Mouse (Mus musculus) adrenal gland, postnatal 4 days (tissue): Measurements from ENCODE around the gene Efhc1. TPM values are rescaled to one million over a fixed set of nuclear protein-coding genes. Genes with fewer than 3 reads are reported as not detected.
A peak's percentile ranks its signal among the peaks of the same experiment; 100 is the strongest.
"Not testable (repeated sequence)": the region's sequence is repeated elsewhere in the genome, so short reads cannot be mapped to it uniquely, and the experiment has no call there.

Experiments
- DNase-seq, 2 experiments: peaks; one replicate each; pipeline ENCODE4 v3.0.0; 2021 to 2022; ENCODE audit warnings: low spot score in 2 of 2, mixed read lengths in 2 of 2
- long read RNA-seq, 2 experiments: library from polyadenylated mRNA; stranded (forward); transcript quantifications; one replicate each; pipeline ENCODE4 v2.0.0; 2021
- total RNA-seq, 2 experiments: library from RNA; stranded (reverse); gene quantifications; 2 replicates each; pipeline ENCODE4 v1.2.3; 2021

Efhc1 gene
- 1 to 10 TPM; 3.0 to 3.4 TPM for total RNA-seq
- long read RNA-seq, experiment 1, partial matches to known transcripts: 0 of 1 reads
- long read RNA-seq, experiment 1, other reads (novel, unspliced or antisense): 0 of 1 reads
- long read RNA-seq, experiment 2, partial matches to known transcripts: 0 of 3 reads
- long read RNA-seq, experiment 2, other reads (novel, unspliced or antisense): 2 of 3 reads

DNA sequence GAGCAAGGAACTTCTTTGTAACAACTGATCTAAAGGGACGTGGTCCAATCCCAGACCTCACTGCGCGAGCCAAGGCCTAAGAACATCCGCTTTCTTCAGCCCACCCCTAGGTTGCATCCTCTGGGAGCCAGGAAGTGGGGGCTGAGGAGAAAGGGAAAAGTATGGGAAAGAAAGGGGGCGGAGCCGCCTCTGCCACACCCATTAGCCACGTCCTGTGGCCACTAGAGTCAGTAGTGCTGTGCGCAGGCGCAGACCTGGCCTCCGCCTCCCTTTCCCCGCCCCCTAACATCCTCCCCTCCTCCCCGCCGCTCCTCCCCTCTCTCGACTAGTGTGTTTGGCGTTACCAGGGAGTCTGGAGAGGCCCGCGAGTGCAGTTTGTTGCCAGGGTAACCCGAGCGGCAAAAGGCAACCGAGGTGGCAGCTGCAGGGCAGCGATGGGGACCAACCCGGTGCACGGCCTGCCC is at the start of gene Efhc1:
Gene Efhc1 (plus strand): TSS at position 327 of the 464 bp plus-strand sequence.
- peak; percentile 71 to 86 for DNase-seq

DNA sequence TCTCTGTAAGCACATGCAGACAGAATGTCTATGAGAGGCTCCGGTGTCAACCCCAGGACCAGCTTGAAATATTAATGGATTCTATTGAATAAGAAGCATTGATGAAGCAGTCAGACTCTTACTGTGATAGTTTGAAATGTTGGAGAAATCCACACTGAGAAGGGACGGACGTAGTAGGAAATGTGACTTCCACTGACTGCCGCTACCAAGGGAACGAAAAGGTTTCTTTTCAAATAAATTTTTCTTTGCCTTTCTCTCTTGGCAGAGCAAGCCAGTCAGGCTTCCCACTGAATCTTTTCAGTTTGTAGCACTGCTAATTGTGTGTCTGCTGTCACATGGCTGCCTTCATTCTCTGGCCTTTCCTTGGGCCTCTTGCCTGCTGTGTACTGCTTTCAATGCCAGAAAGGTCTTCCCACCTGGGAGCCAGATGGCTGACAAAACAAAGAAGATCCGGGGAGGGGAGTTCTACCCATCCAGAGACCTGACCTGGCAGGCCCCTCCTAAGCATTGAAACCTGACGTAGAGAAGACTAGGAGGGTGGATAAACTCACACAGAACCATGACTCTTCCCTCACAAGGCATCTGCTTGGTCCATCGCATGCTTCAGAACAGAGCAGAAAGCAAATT is 45.8 kb upstream of the Efhc1 start:
- no peak for DNase-seq

DNA sequence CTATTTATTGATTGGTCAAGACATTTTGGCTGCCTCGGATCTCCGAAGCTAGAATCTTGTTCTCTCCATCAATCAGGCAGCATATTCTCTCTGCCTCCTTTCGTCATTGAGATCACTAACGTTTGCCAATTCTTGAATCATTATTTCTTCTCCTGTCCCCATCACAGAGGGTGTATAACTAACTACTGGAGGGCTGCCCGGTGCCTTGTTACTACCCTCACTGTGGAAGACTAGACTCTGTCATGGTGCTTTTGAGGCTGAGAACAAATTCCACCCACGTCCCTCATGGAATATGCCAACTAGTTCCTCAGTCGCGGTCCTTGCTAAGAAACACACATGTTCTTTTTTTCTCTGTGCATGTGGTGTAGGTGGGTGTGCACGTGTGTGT is 45.3 kb upstream of the Efhc1 start:
- no peak for DNase-seq

DNA sequence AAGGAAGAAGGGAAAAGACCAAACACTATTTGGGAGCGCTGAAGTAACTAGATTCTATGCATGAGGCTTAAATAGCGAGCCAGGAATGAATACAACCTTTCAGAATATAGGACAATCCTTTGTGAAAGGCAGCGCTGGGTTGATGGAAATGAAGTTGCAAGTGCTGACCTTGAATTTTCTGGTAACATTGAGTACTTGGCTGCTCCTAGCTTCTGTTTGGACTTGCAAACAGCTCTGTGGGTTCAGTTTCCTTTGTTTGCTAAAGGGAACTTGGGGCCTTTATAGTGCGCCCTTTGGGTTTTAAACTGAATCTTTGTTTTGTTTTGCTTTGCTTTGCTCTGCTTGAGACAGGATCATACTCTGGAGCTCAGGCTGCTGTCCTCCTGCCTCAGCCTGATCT is 42.9 kb upstream of the Efhc1 start:
- DNase-seq: no peak

DNA sequence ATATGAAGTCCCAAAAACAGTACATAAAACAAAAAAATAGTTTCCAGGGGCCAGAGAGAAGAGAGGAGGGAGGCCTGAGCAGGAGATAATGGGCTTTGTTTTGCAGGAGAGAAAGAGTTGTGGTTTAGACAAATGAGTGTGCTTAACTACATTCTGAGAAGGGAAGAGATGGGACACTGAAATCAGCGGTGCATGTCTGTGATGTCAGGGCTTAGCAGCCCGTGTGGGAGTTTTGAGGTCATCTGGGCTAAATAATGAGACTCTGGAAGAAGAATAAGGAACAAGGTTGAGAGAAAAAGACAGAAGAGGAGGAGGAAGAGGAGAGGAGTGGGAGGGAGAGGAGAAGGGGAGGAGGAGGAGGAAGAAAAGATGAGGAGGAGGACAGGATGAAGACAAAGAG is 39.3 kb upstream of the Efhc1 start:
- DNase-seq: no peak

DNA sequence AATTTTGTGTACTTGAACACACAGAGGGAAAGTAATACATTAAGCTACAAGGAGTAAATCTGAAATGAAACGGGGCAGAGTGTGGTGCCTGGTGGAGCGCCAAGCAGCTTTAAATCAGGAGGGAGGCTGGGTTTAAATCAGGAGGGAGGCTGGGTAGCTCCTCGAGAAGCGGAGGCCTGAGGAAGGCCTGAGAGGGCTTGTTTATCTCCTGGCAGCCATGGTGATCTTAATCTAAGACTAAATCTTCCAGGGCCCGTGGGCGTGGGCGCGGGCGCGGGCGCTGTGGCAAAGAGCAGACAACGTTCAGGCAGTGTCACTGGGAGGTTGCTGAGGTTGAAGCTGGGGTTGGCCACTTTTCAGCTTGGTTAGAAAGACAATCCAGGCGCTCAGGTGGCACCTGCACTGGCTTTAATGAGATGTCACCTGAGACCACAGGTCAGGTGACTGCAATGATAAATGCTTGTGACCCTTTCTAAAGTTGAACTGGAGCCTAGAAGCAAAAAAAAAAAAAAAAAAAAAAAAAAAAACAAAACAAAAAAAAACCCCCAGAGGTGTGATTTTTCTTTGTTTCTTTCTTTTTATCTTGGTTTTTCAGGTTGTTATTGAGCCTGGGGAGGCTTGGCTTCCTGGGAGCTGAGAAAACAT is 38.8 kb upstream of the Efhc1 start:
- DNase-seq: no peak

DNA sequence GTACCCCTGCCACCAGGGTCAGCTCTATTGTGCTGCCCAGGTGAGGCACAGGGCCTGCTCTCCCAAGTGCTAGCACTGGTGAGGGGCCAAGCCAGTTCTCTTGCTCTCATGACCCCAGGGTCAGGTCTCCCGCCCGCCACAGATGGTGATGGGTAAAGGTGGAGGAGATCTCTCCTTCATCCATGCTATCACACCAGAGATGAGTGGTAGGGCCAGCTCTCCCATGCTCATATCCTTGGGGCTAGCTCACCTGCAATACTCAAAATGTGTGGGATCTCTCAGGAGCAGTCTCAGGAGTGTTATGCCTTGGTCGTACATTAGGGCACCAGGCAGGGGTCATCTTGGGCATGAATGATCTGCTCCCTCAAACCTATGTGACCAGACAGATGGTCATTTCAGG is 36.7 kb upstream of the Efhc1 start:
- no peak for DNase-seq

DNA sequence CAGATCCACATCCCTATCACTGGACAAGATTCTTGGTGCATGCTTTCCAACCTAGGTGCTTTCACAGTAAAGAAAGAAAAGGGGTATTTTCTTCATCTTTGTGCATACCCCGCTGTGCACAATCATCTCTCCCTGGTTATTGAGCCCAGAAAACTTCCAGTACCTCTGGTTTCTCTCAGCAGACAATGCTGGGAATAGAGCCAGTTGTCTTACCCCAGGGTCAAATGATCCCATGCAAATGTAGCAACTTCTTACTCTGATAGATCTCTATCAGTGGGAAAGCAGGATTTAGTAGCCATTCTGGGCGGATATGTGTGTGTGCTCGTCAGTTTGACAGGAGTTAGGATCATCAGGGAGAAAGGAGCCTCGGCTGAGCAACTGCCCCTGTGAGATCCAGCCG is 35.8 kb upstream of the Efhc1 start:
- no peak for DNase-seq

DNA sequence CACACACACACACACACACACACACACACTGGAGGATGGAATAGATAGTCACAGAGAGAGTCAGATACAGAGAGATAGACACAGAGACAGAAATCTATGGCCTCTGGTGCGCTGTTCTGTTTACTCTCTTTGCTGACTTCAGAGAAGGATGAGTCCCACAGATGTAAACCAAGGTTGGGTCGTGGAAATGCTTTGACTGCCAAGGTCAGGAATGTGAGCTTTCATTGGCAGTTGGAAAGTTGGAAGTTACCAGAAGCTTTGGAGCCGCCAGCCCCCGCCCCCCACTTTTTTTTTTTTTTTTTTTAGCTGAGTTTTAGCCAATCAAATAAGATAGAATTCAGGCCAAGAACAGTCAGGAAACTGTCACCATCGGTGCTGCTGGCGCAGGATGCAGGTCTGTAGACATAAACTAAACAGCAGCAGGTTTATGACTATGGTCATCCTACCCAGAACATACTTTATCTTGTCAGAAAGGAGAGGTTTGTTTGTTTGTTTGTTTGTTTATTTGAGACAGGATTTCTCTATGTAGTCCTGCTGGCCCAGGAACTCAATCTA is 33.9 kb upstream of the Efhc1 start:
- no peak for DNase-seq

DNA sequence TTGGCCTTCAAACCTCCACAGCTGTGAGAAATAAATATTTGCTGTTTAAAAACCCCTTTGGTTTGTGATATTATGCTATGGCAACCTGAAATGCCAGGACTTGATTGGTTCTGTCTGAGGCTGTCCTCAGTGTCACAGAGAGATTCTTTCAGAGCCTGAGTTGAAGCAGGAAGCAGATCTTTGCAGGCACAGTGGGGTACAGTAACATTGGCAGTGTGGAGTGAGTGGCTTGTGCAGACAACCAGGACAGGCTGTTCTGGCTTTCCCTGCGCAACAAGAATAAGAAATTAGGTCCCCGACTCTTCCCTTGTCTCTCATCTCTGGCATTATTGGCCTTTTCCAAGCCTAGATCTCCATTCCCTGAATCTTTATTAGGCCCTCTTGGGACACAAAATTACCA is 31.7 kb upstream of the Efhc1 start:
- no peak for DNase-seq

DNA sequence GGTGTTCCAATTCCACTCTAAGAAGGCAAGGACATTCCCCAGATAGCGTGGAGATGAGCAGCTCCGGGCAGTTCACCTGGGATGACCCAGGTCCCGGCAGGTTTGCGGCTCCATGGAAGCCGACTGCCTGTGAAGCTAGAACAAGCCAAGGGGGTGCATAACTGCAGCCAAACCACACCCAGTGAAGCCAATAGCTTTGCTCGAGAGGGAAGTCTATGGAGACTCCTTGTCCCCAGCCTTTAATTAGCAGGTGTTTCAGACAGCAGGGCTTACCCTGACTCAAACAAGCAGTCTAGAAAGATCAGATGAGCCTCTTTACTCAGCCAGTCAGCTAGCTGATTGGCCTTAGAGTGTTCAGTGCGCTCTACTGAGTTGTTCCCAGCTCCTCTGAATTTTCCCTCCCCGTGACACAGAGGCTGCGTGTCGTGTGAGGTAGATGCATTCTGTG is 30.3 kb upstream of the Efhc1 start:
- DNase-seq: no peak

DNA sequence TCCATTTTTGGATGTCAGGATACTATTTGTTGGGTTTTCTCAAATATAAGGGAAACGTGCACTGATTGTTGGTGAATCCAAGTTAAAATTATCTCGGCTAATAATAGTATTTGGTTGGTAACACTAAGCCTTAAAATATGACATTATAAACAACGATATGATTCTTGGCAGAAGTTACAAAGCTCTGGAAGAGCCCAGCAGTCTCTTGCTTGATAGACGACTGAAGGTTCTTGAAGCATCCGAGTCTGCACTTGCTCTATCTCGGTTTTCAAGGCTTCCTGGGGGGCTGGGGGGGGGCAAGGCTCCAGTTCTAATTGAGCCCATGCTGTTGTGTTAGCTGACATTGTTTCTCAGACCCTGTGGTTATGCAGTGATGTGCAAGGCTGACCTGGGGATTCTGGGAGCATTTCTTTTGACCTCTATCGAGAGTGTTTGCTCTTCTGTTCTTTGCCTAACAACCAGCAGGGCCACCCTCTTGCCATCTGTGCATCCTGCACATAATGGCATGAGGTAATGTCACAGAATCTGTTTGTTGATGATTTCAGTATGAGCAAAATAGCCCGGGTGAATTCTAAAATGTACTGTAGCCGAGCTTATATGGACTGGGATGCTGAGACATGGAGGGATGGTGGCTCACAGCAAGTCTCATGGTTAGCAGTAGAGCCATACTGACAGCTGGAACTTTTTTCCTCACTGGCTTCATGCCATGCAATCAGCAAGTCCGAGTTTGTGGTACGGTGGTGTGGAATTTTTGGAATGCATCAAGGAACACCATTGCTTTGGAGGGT is 28.6 kb upstream of the Efhc1 start:
- no peak for DNase-seq

DNA sequence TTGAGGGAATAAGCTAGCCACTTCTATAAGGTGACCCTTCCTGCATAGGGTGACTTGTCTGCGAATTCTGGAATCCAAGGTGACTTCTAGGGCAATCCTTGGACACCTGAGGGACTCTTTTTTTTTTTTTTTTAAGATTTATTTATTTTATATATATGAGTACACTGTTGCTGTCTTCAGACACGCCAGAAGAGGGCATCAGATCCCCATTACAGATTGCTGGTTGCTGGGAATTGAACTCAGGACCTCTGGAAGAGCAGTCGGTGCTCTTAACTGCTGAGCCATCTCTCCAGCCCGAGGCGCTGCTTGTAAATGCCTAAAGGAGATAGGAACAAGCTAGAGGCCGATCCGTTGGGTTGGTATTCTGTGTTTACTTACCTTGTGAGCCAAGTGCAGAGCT is 26.1 kb upstream of the Efhc1 start:
- not testable (repeated sequence) for DNase-seq

DNA sequence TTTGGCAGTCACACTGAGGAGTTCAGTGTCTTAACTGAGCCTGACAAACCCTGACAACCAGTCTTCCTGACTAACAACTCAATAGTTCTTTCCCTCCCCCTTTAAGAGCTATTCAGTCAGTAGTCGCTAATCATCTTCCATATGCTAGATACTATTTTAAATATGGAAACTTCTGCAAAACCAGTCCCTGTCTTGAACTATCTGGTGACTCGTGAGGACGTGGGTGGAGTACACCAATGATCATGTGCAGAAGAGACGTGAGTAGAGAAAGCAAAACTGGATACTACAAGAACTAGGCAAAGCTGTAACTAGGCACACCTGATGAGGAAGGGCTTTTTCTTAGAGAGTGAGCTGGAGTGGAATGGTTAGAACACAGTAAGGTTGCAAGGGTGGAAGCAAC is 25.5 kb upstream of the Efhc1 start:
- no peak for DNase-seq

DNA sequence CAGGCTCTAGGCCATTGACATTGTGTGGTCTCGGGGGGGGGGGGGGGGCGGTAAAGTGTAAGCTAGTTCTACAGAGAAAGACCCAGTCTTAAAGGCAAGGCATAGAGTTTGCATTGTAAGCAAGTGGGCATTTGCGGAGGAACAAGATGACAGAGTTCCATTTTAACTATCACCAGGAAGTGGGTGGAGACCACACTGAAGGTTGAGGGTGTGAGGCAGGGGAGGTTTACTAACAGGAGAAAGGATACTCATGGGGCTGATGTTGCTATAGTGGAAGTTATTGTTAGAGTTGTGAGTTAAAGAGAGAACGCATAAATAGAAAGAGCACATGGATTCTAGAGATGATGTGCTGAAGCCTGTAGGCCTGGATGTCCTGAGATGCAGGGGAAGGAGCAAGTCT is 25.1 kb upstream of the Efhc1 start:
- no peak for DNase-seq

DNA sequence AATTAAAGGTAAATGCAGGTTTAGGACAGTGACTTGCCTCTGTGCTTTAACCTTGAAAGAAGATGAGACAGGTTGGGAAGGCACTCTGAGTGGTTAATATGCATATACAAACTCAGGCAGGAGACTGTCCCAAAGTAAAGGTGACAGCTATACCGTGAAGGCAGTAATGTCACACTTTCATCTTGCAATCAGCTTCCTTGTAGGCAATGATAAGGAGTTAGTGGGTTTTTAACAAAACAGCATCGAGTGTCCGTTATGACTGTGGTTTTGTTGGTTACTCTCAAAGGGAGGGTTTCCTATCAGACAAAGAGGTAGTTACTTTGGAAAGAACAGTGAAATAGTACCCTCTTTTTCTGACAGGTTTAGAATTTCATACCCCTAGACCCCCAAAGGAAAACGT is 22.9 kb upstream of the Efhc1 start:
- no peak for DNase-seq

DNA sequence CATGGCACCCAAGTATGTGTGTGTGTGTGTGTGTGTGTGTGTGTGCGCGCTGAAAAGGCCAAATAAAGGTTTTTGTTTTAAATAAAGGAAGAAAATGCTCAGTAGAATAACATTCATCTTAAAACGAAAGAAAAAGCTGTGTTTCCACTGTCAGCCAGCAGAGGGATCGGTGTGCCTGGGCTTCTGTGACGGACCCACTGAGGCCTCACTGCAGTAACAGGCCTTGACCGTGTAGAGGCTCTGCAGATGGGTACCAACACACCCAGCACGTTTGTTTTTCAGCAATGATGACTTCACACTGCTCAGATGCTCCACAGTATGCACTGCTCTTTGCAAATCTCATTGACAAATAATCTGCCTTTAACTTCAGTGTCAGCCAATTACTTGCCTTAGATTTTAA is 18.0 kb upstream of the Efhc1 start:
- DNase-seq: no peak

DNA sequence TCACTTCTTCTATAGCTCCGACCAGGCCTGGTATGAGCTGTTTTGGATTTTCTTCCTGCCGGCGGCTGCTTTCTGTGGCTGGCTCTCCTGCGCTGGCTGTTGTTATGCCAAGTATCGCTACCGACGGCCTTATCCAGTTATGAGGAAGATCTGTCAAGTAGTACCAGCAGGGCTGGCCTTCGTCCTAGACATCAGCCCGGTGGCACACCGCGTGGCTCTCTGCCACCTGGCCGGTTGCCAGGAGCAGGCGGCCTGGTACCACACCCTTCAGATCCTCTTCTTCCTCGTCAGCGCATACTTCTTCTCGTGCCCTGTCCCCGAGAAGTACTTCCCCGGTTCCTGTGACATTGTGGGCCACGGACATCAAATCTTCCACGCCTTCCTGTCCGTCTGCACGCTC is 16.3 kb upstream of the Efhc1 start:
- no peak for DNase-seq

DNA sequence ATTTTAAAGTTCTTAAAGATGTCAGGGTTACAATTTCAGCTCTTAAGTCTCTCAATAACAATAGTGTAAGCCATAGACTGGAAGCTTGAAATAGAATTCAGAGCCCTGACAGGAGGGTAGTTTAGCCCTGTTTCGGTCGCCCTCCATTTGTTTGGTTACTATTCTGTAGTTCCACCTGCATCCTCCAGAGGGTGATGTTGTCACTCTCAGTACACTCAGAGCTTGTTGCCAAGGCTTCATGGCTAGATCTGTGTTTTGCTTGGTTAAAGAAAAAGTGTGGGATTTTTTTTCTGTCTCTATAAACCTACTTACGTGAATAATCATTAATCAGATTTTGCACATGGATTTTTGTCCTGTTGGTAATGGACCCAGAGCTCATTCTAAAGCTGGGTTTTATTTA is 12.4 kb upstream of the Efhc1 start:
- DNase-seq: no peak

DNA sequence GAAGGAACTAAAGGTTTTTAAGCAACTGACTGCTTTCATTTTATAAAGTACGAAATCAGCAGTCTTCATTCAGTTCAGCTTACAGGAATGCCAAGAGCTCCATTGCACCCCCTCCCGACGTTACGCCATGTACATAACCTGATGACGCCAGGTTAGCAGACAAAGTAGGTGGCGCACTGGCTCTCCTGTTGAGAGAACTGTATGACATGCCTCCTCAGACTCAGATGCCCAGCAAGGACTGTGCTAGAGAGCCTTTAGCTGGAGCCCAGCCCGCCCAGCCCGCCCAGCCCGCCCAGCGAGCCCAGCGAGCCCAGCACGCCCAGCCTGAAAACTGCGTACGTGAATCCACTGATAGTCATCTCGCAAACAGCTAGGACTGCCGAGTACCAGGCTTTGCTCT is 11.3 kb upstream of the Efhc1 start:
- no peak for DNase-seq

DNA sequence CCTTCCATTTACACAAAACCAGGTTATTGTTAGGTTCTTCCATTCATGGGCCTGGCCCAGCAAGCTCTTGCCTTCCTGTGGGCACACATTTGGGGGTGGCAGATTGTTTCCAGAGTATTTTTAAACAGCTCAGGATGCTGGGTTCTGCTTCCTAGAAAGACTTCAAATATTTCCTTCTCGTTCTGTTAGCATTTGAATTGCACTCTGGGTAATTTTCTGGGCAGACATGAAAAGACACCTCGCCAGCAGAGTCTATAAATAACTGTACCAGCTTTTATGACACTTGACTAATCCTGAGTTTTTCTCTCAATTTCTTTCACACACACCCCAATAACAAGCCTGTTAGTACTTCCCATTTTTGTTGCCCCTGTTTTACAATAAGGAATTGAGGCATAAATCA is 10.1 kb upstream of the Efhc1 start:
- no peak for DNase-seq

DNA sequence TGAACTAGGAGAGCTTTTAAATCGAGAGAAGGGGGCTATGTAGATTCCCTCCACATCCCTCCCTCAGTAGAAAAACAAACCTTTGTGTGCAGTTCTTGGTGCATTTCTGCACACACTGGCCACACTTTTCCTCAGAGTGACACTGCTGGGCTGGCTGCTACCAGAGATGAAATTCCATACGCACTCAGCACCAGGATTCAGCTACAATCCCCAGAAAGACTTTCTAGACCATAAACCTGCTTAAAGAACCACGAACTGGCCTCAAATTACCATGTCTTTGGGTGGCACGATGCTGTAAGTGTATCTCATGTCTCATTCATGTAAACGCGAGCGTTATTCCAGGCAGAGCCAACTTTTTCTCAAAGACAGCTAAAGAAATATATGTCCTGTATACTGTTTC is 9.6 kb upstream of the Efhc1 start:
- no peak for DNase-seq
